Mouse (Mus musculus): Measurements from ENCODE around the gene Stx6.

GRCm38 (mm10) chr1:155248041-155248440 lies 89.5 kb downstream of the Stx6 start:
- TF ChIP-seq CTCF (IDR thresholded peaks at IDR 0.05; ENCODE audit: insufficient read depth, low read depth, low read length): no peak
- no peak for TF ChIP-seq POLR2A (IDR thresholded peaks at IDR 0.05; ENCODE audit: insufficient read depth, low read depth, low read length)
